Mouse (Mus musculus) lung, embryonic 15.5 days (tissue): ENCODE measurements around the gene 1700003F12Rik. TPM values are rescaled to one million over a fixed set of nuclear protein-coding genes. Genes with fewer than 3 reads are reported as not detected.
A peak's percentile ranks its signal among the peaks of the same experiment; 100 is the strongest.

Experiments
- ATAC-seq: fragments of 200-750 bp; cut with Nextera tagmentation; 2 replicates; pipeline ENCODE4 v1.8.0; 2017; ENCODE audit warnings: moderate number of reproducible peaks, borderline replicate concordance; ENCODE audit not compliant: low FRiP score, low TSS enrichment; ENCODE audit errors: extremely low read depth
- H3K27ac ChIP-seq: fragments of 300-500 bp; sonication (generic); 2 replicates; pipeline ENCODE4 v1.5.1; 2015; ENCODE audit warnings: moderate library complexity, mild to moderate bottlenecking, inconsistent platforms
- H3K27me3 ChIP-seq: fragments of 300-500 bp; sonication (generic); 2 replicates; pipeline ENCODE4 v1.6.1; 2015; ENCODE audit warnings: inconsistent platforms
- H3K36me3 ChIP-seq: fragments of 300-500 bp; sonication (generic); 2 replicates; pipeline ENCODE4 v1.6.1; 2015; ENCODE audit warnings: inconsistent platforms
- H3K4me1 ChIP-seq: fragments of 300-500 bp; sonication (generic); 2 replicates; pipeline ENCODE4 v1.6.1; 2015; ENCODE audit warnings: inconsistent platforms
- H3K4me2 ChIP-seq: fragments of 300-500 bp; sonication (generic); 2 replicates; pipeline ENCODE4 v1.6.1; 2015; ENCODE audit warnings: inconsistent platforms, mild to moderate bottlenecking, moderate library complexity
- H3K4me3 ChIP-seq: fragments of 300-500 bp; sonication (generic); 2 replicates; pipeline ENCODE4 v1.5.1; 2015; ENCODE audit warnings: mild to moderate bottlenecking, inconsistent platforms
- H3K9ac ChIP-seq: fragments of 300-500 bp; sonication (generic); 2 replicates; pipeline ENCODE4 v1.6.1; 2015; ENCODE audit warnings: inconsistent platforms
- H3K9me3 ChIP-seq: fragments of 300-500 bp; sonication (generic); 2 replicates; pipeline ENCODE4 v1.6.1; 2016; ENCODE audit warnings: inconsistent platforms
- WGBS: fragments of 180-500 bp; shearing (Covaris S2); methylation state at CpG from one replicate; pipeline ENCODE4 v1.1.7; 2015; 5-methylcytosine and 5-hydroxymethylcytosine counted together
- polyA plus RNA-seq: library from polyadenylated mRNA; unstranded; fragments of >200 nt; fragmentation: Nextera tagmentation; extraction: Ambion mirVana; gene quantifications from 2 replicates; pipeline ENCODE4 v1.2.1, GENCODE M21; 2015

Gene 1700003F12Rik
- polyA plus RNA-seq, 1 experiment from 2014 or later, result 0.91 TPM

- H3K27ac ChIP-seq, result no peak overlapping the region
- ATAC-seq, result no peak
- 63% methylated on average over 2 of the region's 2 CpGs for WGBS
- H3K9me3 ChIP-seq, result no peaks in the 10 kb centered on the region
- no peaks in the 10 kb centered on the region for H3K36me3 ChIP-seq
- peaks cover 34% of the 10 kb centered on the region for H3K4me1 ChIP-seq
- H3K4me3 ChIP-seq, result no peak overlapping the region
- H3K27me3 ChIP-seq, result peaks cover 25% of the 10 kb centered on the region
- H3K4me2 ChIP-seq, result no peak overlapping the region
- no peak overlapping the region for H3K9ac ChIP-seq
Measured at GRCm38 (mm10) chr2:154550937-154551336, 4.1 kb downstream of the 1700003F12Rik start.

GRCm38 (mm10) chr2:154551476-154551875 lies 4.6 kb downstream of the 1700003F12Rik start, which contains the start of gene Actl10:
Actl10 (plus strand) TSS chr2:154551776.
- peak within 1 kb of the TSS; percentile 22; the same call in 1 of the 2 replicates for H3K4me3 ChIP-seq
- no peak within 1 kb of the TSS; the same call in 1 of the 2 replicates for H3K9ac ChIP-seq
- peak within 1 kb of the TSS; percentile 54 for H3K4me2 ChIP-seq
- 77% methylated on average over 4 of the region's 4 CpGs for WGBS
- peaks cover 34% of the 10 kb centered on the region for H3K4me1 ChIP-seq
- no peaks in the 10 kb centered on the region for H3K36me3 ChIP-seq
- H3K9me3 ChIP-seq, result no peaks in the 10 kb centered on the region
- ATAC-seq, result no peak
- H3K27me3 ChIP-seq, result peaks cover 25% of the 10 kb centered on the region
- H3K27ac ChIP-seq, result no peak within 1 kb of the TSS

GRCm38 (mm10) chr2:154551927-154552326 lies 5.0 kb downstream of the 1700003F12Rik start:
- Histone ChIP-seq H3K27ac (no peak overlapping the region), H3K4me3 (peak overlapping the region; percentile 22; the same call in 1 of the 2 replicates), H3K4me2 (peak overlapping the region; percentile 54), H3K9ac (no peak overlapping the region), H3K9me3 (no peaks in the 10 kb centered on the region), H3K27me3 (peaks cover 25% of the 10 kb centered on the region), H3K4me1 (peaks cover 34% of the 10 kb centered on the region), H3K36me3 (no peaks in the 10 kb centered on the region)
- peak; percentile 2; the same call in 1 of the 2 replicates for ATAC-seq
- 30% methylated on average over 21 of the region's 21 CpGs for WGBS

GRCm38 (mm10) chr2:154552424-154552907 lies 5.6 kb downstream of the 1700003F12Rik start:
- peaks cover 25% of the 10 kb centered on the region for H3K27me3 ChIP-seq
- WGBS, result 22% methylated on average over 27 of the region's 27 CpGs
- H3K4me2 ChIP-seq, result peak overlapping the region; percentile 54
- no peak overlapping the region for H3K27ac ChIP-seq
- ATAC-seq, result peak; percentile 51
- peak overlapping the region; percentile 22; the same call in 1 of the 2 replicates for H3K4me3 ChIP-seq
- H3K9ac ChIP-seq, result no peak overlapping the region
- H3K36me3 ChIP-seq, result no peaks in the 10 kb centered on the region
- H3K4me1 ChIP-seq, result peaks cover 39% of the 10 kb centered on the region
- no peaks in the 10 kb centered on the region for H3K9me3 ChIP-seq

GRCm38 (mm10) chr2:154555235-154555634 lies 8.3 kb downstream of the 1700003F12Rik start:
- ATAC-seq, result no peak
- H3K4me1 ChIP-seq, result peaks cover 43% of the 10 kb centered on the region
- peaks cover 19% of the 10 kb centered on the region for H3K27me3 ChIP-seq
- H3K4me2 ChIP-seq, result no peak overlapping the region
- H3K4me3 ChIP-seq, result no peak overlapping the region
- 84% methylated on average over 6 of the region's 6 CpGs for WGBS
- no peaks in the 10 kb centered on the region for H3K36me3 ChIP-seq
- no peak overlapping the region for H3K27ac ChIP-seq
- H3K9ac ChIP-seq, result no peak overlapping the region
- H3K9me3 ChIP-seq, result no peaks in the 10 kb centered on the region

GRCm38 (mm10) chr2:154557184-154557832 lies 10.4 kb downstream of the 1700003F12Rik start:
- ATAC-seq, result no peak
- Histone ChIP-seq H3K4me1 (peaks cover 37% of the 10 kb centered on the region), H3K27me3 (0 out of 2 replicates have a peak, but pooled peaks cover under 1% of the 10 kb centered on the region), H3K4me2 (no peak overlapping the region), H3K36me3 (peaks cover 16% of the 10 kb centered on the region), H3K9ac (no peak overlapping the region), H3K4me3 (no peak overlapping the region), H3K27ac (no peak overlapping the region), H3K9me3 (no peaks in the 10 kb centered on the region)
- WGBS, result 37% methylated on average over 5 of the region's 5 CpGs

GRCm38 (mm10) chr2:154558264-154559039 lies 11.6 kb downstream of the 1700003F12Rik start, which contains the start of gene Necab3:
Necab3 (minus strand) TSS chr2:154558890.
- H3K27me3 ChIP-seq, result no peaks in the 10 kb centered on the region
- peak within 1 kb of the TSS; percentile 17; the same call in 1 of the 2 replicates for H3K4me3 ChIP-seq
- no peak within 1 kb of the TSS for H3K27ac ChIP-seq
- no peaks in the 10 kb centered on the region for H3K9me3 ChIP-seq
- peak within 1 kb of the TSS; percentile 32; the same call in 1 of the 2 replicates for H3K9ac ChIP-seq
- peaks cover 29% of the 10 kb centered on the region for H3K4me1 ChIP-seq
- WGBS, result 8% methylated on average over 34 of the region's 34 CpGs
- ATAC-seq, result no peak
- H3K4me2 ChIP-seq, result peak within 1 kb of the TSS; percentile 54
- H3K36me3 ChIP-seq, result peaks cover 26% of the 10 kb centered on the region

- no peaks in the 10 kb centered on the region for H3K9me3 ChIP-seq
- peaks cover 35% of the 10 kb centered on the region for H3K36me3 ChIP-seq
- no peak overlapping the region for H3K4me2 ChIP-seq
- no peak for ATAC-seq
- peaks cover 32% of the 10 kb centered on the region for H3K4me1 ChIP-seq
- no peak overlapping the region for H3K27ac ChIP-seq
- H3K4me3 ChIP-seq, result no peak overlapping the region
- no peak overlapping the region for H3K9ac ChIP-seq
- 77% methylated on average over 22 of the region's 22 CpGs for WGBS
- no peaks in the 10 kb centered on the region for H3K27me3 ChIP-seq
Measured at GRCm38 (mm10) chr2:154563612-154564170, 16.8 kb downstream of the 1700003F12Rik start.

- Histone ChIP-seq H3K4me2 (no peak overlapping the region), H3K4me3 (no peak overlapping the region), H3K9me3 (no peaks in the 10 kb centered on the region), H3K27ac (no peak overlapping the region), H3K36me3 (peaks cover 32% of the 10 kb centered on the region), H3K4me1 (peaks cover 34% of the 10 kb centered on the region), H3K27me3 (no peaks in the 10 kb centered on the region), H3K9ac (no peak overlapping the region)
- ATAC-seq, result no peak
- 81% methylated on average over 3 of the region's 3 CpGs for WGBS
Measured at GRCm38 (mm10) chr2:154565562-154565961, 18.7 kb downstream of the 1700003F12Rik start.

GRCm38 (mm10) chr2:154566641-154567040 lies 19.8 kb downstream of the 1700003F12Rik start:
- Histone ChIP-seq H3K27ac (peak overlapping the region; percentile 48), H3K4me2 (0 out of 2 replicates have a peak overlapping the region, but pooled peaks have one; percentile 67), H3K4me1 (peaks cover 42% of the 10 kb centered on the region), H3K9ac (no peak overlapping the region), H3K4me3 (no peak overlapping the region), H3K27me3 (no peaks in the 10 kb centered on the region), H3K36me3 (peaks cover 23% of the 10 kb centered on the region), H3K9me3 (no peaks in the 10 kb centered on the region)
- WGBS, result 47% methylated on average over 8 of the region's 8 CpGs
- ATAC-seq, result no peak

GRCm38 (mm10) chr2:154567766-154568165 lies 20.9 kb downstream of the 1700003F12Rik start:
- ATAC-seq, result no peak
- 40% methylated on average over 2 of the region's 2 CpGs for WGBS

More at GRCm38 (mm10) chr2:154567766-154568165, 20.9 kb downstream of the 1700003F12Rik start:
- H3K4me2 ChIP-seq, result peak overlapping the region; percentile 67
- H3K4me1 ChIP-seq, result peaks cover 42% of the 10 kb centered on the region
- H3K27ac ChIP-seq, result peak overlapping the region; percentile 93
- H3K4me3 ChIP-seq, result peak overlapping the region; percentile 90
- H3K27me3 ChIP-seq, result no peaks in the 10 kb centered on the region
- peak overlapping the region; percentile 74 for H3K9ac ChIP-seq
- H3K36me3 ChIP-seq, result peaks cover 16% of the 10 kb centered on the region
- no peaks in the 10 kb centered on the region for H3K9me3 ChIP-seq
